Mouse (Mus musculus) right cerebral cortex, postnatal 25 days (tissue): ENCODE results near the gene Fam213b.

Experiments used
- DNase-seq: peaks from one replicate; pipeline ENCODE4 v3.0.0; 2022

Gene Fam213b

GRCm38 (mm10) chr4:154873186-154873585 is 25.7 kb downstream of the Fam213b start:
- DNase-seq = no peak

- no peak for DNase-seq
Observed at GRCm38 (mm10) chr4:154871757-154872251, 27.1 kb downstream of the Fam213b start.

GRCm38 (mm10) chr4:154870721-154871120 is 28.2 kb downstream of the Fam213b start:
- DNase-seq = no peak

GRCm38 (mm10) chr4:154869440-154869839 is 29.5 kb downstream of the Fam213b start, which contains the start of gene Mmel1:
Gene Mmel1, plus strand, starts transcription at chr4:154869585.
- no peak for DNase-seq

GRCm38 (mm10) chr4:154867257-154867656 is 31.7 kb downstream of the Fam213b start:
- no peak for DNase-seq

- DNase-seq = no peak
Observed at GRCm38 (mm10) chr4:154866391-154866790, 32.5 kb downstream of the Fam213b start.

GRCm38 (mm10) chr4:154864961-154865760 is 33.8 kb downstream of the Fam213b start:
- no peak for DNase-seq

GRCm38 (mm10) chr4:154864271-154864771 is 34.6 kb downstream of the Fam213b start:
- DNase-seq = peak; percentile 84

- DNase-seq = no peak
Observed at GRCm38 (mm10) chr4:154863436-154863935, 35.4 kb downstream of the Fam213b start.

GRCm38 (mm10) chr4:154861967-154862366 is 37.0 kb downstream of the Fam213b start:
- no peak for DNase-seq

- DNase-seq = no peak
Observed at GRCm38 (mm10) chr4:154858601-154859000, 40.3 kb downstream of the Fam213b start.

GRCm38 (mm10) chr4:154857366-154858240 is 41.3 kb downstream of the Fam213b start:
- no peak for DNase-seq

GRCm38 (mm10) chr4:154856882-154857281 is 42.1 kb downstream of the Fam213b start:
- DNase-seq = no peak

- no peak for DNase-seq
Observed at GRCm38 (mm10) chr4:154856480-154856837, 42.5 kb downstream of the Fam213b start.

GRCm38 (mm10) chr4:154855721-154856479 is 43.0 kb downstream of the Fam213b start:
- DNase-seq = peak; percentile 94

- no peak for DNase-seq
Observed at GRCm38 (mm10) chr4:154854676-154855345, 44.1 kb downstream of the Fam213b start.

- DNase-seq = no peak
Observed at GRCm38 (mm10) chr4:154853881-154854280, 45.1 kb downstream of the Fam213b start.

GRCm38 (mm10) chr4:154852696-154853095 is 46.2 kb downstream of the Fam213b start:
- no peak for DNase-seq
